In genomic region chr4:124594933-124595332, GRCm38 (mm10) we compare ENCODE assay signal across 10 mouse cellular contexts. TPM values are rescaled to one million over a fixed set of nuclear protein-coding genes. Genes with fewer than 3 reads are reported as not detected.
A peak's percentile ranks its signal among the peaks of the same experiment; 100 is the strongest.
DNase-seq lines count a peak whose midpoint lies in the region; ATAC-seq and TF ChIP-seq lines count a peak whose summit lies in the region.
"Had no signal": no experiment of that assay in that cellular context is flagged by ENCODE, and none has a peak within 500 bp of the region (broad histone marks: within the 10 kb centered on the region; RNA-seq: fewer than 3 reads in every experiment).

No protein-coding gene starts in this region.

- intact Hi-C loops in left cerebral cortex, adult 2 months (cut with DNase I): loop anchor here (1.0 to 10.0 kb wide), 4 partner anchors 20 to 390 kb away; partner anchors contain the start of gene Pou3f1

- no peak for ATAC-seq in embryonic facial prominence, embryonic 14.5 days (ENCODE audit: low read depth)
- ATAC-seq in common myeloid progenitor, adult 5-6 weeks (replicated peaks; ENCODE audit: low read depth, poor library complexity, severe bottlenecking): peak; percentile 74
- ATAC-seq in hindbrain, embryonic 12.5 days (ENCODE audit: low FRiP score): no peak

- no peak overlapping the region for H3K27ac ChIP-seq in embryonic facial prominence, embryonic 14.5 days (replicated peaks; ENCODE audit: low read depth, low read length)
- H3K27ac ChIP-seq in embryonic facial prominence, embryonic 10.5 days (replicated peaks): no peak overlapping the region
- peak overlapping the region; percentile 25; the same call in 1 of the 2 replicates for H3K27ac ChIP-seq in hindbrain, embryonic 12.5 days
- H3K27ac ChIP-seq in left cerebral cortex, adult 2 months: peak overlapping the region; percentile 68
- H3K27ac ChIP-seq: midbrain, embryonic 12.5 days had no signal

- no peaks in the 10 kb centered on the region for H3K9me3 ChIP-seq in embryonic facial prominence, embryonic 14.5 days (ENCODE audit: control insufficient read depth, low read length)
- H3K9me3 ChIP-seq in embryonic facial prominence, embryonic 10.5 days: no peaks in the 10 kb centered on the region
- H3K9me3 ChIP-seq in hindbrain, embryonic 12.5 days (replicated peaks): no peaks in the 10 kb centered on the region
- H3K9me3 ChIP-seq: midbrain, embryonic 12.5 days had no signal

- WGBS in embryonic facial prominence, embryonic 14.5 days: 55% methylated on average over 13 of the region's 13 CpGs
- WGBS in embryonic facial prominence, embryonic 10.5 days: 50% methylated on average over 13 of the region's 13 CpGs
- 38% methylated on average over 13 of the region's 13 CpGs for WGBS in hindbrain, embryonic 12.5 days

- DNase-seq in embryonic facial prominence, embryonic 14.5 days (ENCODE audit: low spot score): peak; percentile 31
- no peak for DNase-seq in embryonic facial prominence, embryonic 10.5 days (ENCODE audit: low spot score)
- DNase-seq in 416B (ENCODE audit: low read depth): peak; percentile 1
- DNase-seq in left cerebral cortex, adult 2 months (ENCODE audit: extremely low spot score in 1 of 2, low spot score in 2 of 2): peak; percentile 80 to 82
- DNase-seq in right cerebral cortex, postnatal 10 days (ENCODE audit: low spot score in 2 of 2): peak; percentile 89 to 93
- no peak for DNase-seq in thymus, postnatal 36 days

- no peak overlapping the region for H3K4me2 ChIP-seq in embryonic facial prominence, embryonic 14.5 days (ENCODE audit: low read depth, low read length)
- H3K4me2 ChIP-seq in hindbrain, embryonic 12.5 days (replicated peaks): no peak overlapping the region
- H3K4me2 ChIP-seq: midbrain, embryonic 12.5 days had no signal

- H3K4me1 ChIP-seq in embryonic facial prominence, embryonic 14.5 days (ENCODE audit: control insufficient read depth, insufficient read depth, low read length): no peaks in the 10 kb centered on the region; the same call in 1 of the 2 replicates
- H3K4me1 ChIP-seq in embryonic facial prominence, embryonic 10.5 days: 0 out of 2 replicates have a peak, but pooled peaks cover 10% of the 10 kb centered on the region
- H3K4me1 ChIP-seq in hindbrain, embryonic 12.5 days: peaks cover 21% of the 10 kb centered on the region

- no peak; the same call in 1 of the 2 replicates for TF ChIP-seq CTCF in left cerebral cortex, adult 2 months (IDR thresholded peaks at IDR 0.05)

- no peak overlapping the region for H3K9ac ChIP-seq in embryonic facial prominence, embryonic 14.5 days (ENCODE audit: low read depth, low read length)
- no peak overlapping the region for H3K9ac ChIP-seq in hindbrain, embryonic 12.5 days
- H3K9ac ChIP-seq: midbrain, embryonic 12.5 days had no signal

- H3K36me3 ChIP-seq in embryonic facial prominence, embryonic 14.5 days (ENCODE audit: control insufficient read depth, insufficient read depth, low read length): no peaks in the 10 kb centered on the region
- no peaks in the 10 kb centered on the region for H3K36me3 ChIP-seq in embryonic facial prominence, embryonic 10.5 days (replicated peaks)
- no peaks in the 10 kb centered on the region for H3K36me3 ChIP-seq in hindbrain, embryonic 12.5 days
- H3K36me3 ChIP-seq: midbrain, embryonic 12.5 days had no signal

- H3K4me3 ChIP-seq in embryonic facial prominence, embryonic 14.5 days (ENCODE audit: low read depth, low read length): no peak overlapping the region
- H3K4me3 ChIP-seq in embryonic facial prominence, embryonic 10.5 days: no peak overlapping the region
- no peak overlapping the region for H3K4me3 ChIP-seq in hindbrain, embryonic 12.5 days
- no peak overlapping the region for H3K4me3 ChIP-seq in left cerebral cortex, adult 2 months
- H3K4me3 ChIP-seq: midbrain, embryonic 12.5 days had no signal

- no peaks in the 10 kb centered on the region for H3K27me3 ChIP-seq in embryonic facial prominence, embryonic 14.5 days (replicated peaks; ENCODE audit: control insufficient read depth, insufficient read depth, low read length)
- H3K27me3 ChIP-seq in embryonic facial prominence, embryonic 10.5 days (replicated peaks; ENCODE audit: low read depth, poor library complexity, severe bottlenecking): peaks cover 44% of the 10 kb centered on the region
- 0 out of 2 replicates have a peak, but pooled peaks cover 4% of the 10 kb centered on the region for H3K27me3 ChIP-seq in hindbrain, embryonic 12.5 days

RNA-seq across cellular contexts. Expression of gene 3100002H09Rik, which starts 15.7 kb away (rescaled TPM):
- polyA plus RNA-seq in embryonic facial prominence, embryonic 14.5 days (2014; fragmentation: Nextera tagmentation; extraction: Ambion mirVana): 0.47 TPM in 1 of 2 replicates, not detected in the other
- 0.24 TPM in 1 of 2 replicates, not detected in the other for polyA plus RNA-seq in embryonic facial prominence, embryonic 10.5 days (2016; fragmentation: Nextera tagmentation; extraction: Ambion mirVana)
- not detected in 2 replicates for total RNA-seq in common myeloid progenitor, adult 5-6 weeks (2017)
- polyA plus RNA-seq in hindbrain, embryonic 12.5 days (2016; fragmentation: Nextera tagmentation; extraction: Ambion mirVana): 0.75 and 1.0 TPM in 2 replicates
- under 1 TPM in 1 of 2 experiments, not detected in 1; 0.70 TPM for total RNA-seq in left cerebral cortex, adult 2 months (2021)
- polyA plus RNA-seq: embryonic facial prominence, embryonic 11.5 days had no signal

Comparison
In these comparisons a context has a peak if more than half of its experiments do, and no peak if none do; other contexts are left out.
1. DNase-seq: peak in embryonic facial prominence, embryonic 14.5 days (single experiment), 416B (single experiment), left cerebral cortex, adult 2 months (2 of 2) and right cerebral cortex, postnatal 10 days (2 of 2); none in embryonic facial prominence, embryonic 10.5 days (single experiment) and thymus, postnatal 36 days (0 of 2).
2. H3K27ac ChIP-seq: peak in hindbrain, embryonic 12.5 days (single experiment) and left cerebral cortex, adult 2 months (single experiment); none in embryonic facial prominence, embryonic 14.5 days (single experiment) and embryonic facial prominence, embryonic 10.5 days (single experiment).